Mouse (Mus musculus) limb, embryonic 15.5 days (tissue): Measurements from ENCODE around the gene Slc47a1. TPM values are rescaled to one million over a fixed set of nuclear protein-coding genes. Genes with fewer than 3 reads are reported as not detected.

Experiments used
- polyA plus RNA-seq: library from polyadenylated mRNA; unstranded; fragments of >200 nt; fragmentation: Nextera tagmentation; extraction: Ambion mirVana; gene quantifications from 2 replicates; pipeline ENCODE4 v1.2.1, GENCODE M21; 2015

Gene Slc47a1
- polyA plus RNA-seq, 1 experiment from 2014 or later, result 0.97 TPM

Other genes starting within 250 kb of the Slc47a1 start
- 125 and 141 TPM in 2 replicates for gene Usp22, start 203.3 kb downstream of the Slc47a1 start, polyA plus RNA-seq
- gene Aldh3a1, start 170.8 kb downstream of the Slc47a1 start, polyA plus RNA-seq, result 0.62 and 1.5 TPM in 2 replicates
- gene Aldh3a2, start 110.9 kb downstream of the Slc47a1 start, polyA plus RNA-seq, result 32.8 and 33.2 TPM in 2 replicates
- gene Slc47a2, start 35.5 kb downstream of the Slc47a1 start, polyA plus RNA-seq, result not detected in 2 replicates
- 0.78 and 0.82 TPM in 2 replicates for gene Rnf112, start 75.8 kb upstream of the Slc47a1 start, polyA plus RNA-seq
- gene Mfap4, start 107.1 kb upstream of the Slc47a1 start, polyA plus RNA-seq, result 540 and 575 TPM in 2 replicates
- gene Mapk7, start 116.1 kb upstream of the Slc47a1 start, polyA plus RNA-seq, result 59.4 and 65.0 TPM in 2 replicates
- gene B9d1, start 126.8 kb upstream of the Slc47a1 start, polyA plus RNA-seq, result 20.7 and 24.8 TPM in 2 replicates
- 29.4 and 30.4 TPM in 2 replicates for gene Epn2, start 201.3 kb upstream of the Slc47a1 start, polyA plus RNA-seq